Mouse (Mus musculus) lung, postnatal 0 days (tissue): ENCODE measurements around the gene Lhx5. TPM values are rescaled to one million over a fixed set of nuclear protein-coding genes. Genes with fewer than 3 reads are reported as not detected.
A peak's percentile ranks its signal among the peaks of the same experiment; 100 is the strongest.

Experiments used
- ATAC-seq: fragments of 200-750 bp; cut with Nextera tagmentation; 2 replicates; pipeline ENCODE4 v1.8.0; 2017; ENCODE audit warnings: moderate library complexity
- DNase-seq: peaks from one replicate; pipeline ENCODE4 v3.0.0-alpha.2; 2016; ENCODE audit warnings: low spot score
- H3K27ac ChIP-seq: fragments of 300-500 bp; sonication (generic); 2 replicates; pipeline ENCODE4 v1.5.1; 2014; ENCODE audit warnings: antibody characterized with exemption, mild to moderate bottlenecking, low read length, mixed read lengths
- H3K27me3 ChIP-seq: fragments of 300-500 bp; sonication (generic); replicated peaks from 2 replicates; pipeline ENCODE4 v1.6.1; 2014; ENCODE audit warnings: low read length, mixed read lengths; ENCODE audit not compliant: insufficient read depth
- H3K36me3 ChIP-seq: fragments of 300-500 bp; sonication (generic); 2 replicates; pipeline ENCODE4 v1.6.1; 2014; ENCODE audit warnings: low read length, mixed read lengths; ENCODE audit not compliant: insufficient read depth
- H3K4me1 ChIP-seq: fragments of 300-500 bp; sonication (generic); 2 replicates; pipeline ENCODE4 v1.6.1; 2014; ENCODE audit warnings: antibody characterized with exemption, low read depth, low read length, mixed read lengths; ENCODE audit not compliant: insufficient read depth
- H3K4me2 ChIP-seq: fragments of 300-500 bp; sonication (generic); replicated peaks from 2 replicates; pipeline ENCODE4 v1.6.1; 2014; ENCODE audit warnings: low read depth, mild to moderate bottlenecking, low read length, moderate library complexity, mixed read lengths
- H3K4me3 ChIP-seq: fragments of 300-500 bp; sonication (generic); 2 replicates; pipeline ENCODE4 v1.5.1; 2014; ENCODE audit warnings: low read depth, low read length
- H3K9ac ChIP-seq: fragments of 300-500 bp; sonication (generic); replicated peaks from 2 replicates; pipeline ENCODE4 v1.6.1; 2014; ENCODE audit warnings: low read depth, mild to moderate bottlenecking
- H3K9me3 ChIP-seq: fragments of 300-500 bp; sonication (generic); 2 replicates; pipeline ENCODE4 v1.6.1; 2016; ENCODE audit warnings: low read length, mixed read lengths
- CTCF ChIP-seq: IDR thresholded peaks from 2 replicates; pipeline ENCODE4 v1.5.1; 2016; ENCODE audit warnings: antibody characterized with exemption, mild to moderate bottlenecking
- EP300 ChIP-seq: IDR thresholded peaks from 2 replicates; pipeline ENCODE4 v1.6.1; 2016; ENCODE audit warnings: antibody characterized with exemption, mild to moderate bottlenecking, control low read depth
- WGBS: fragments of 180-500 bp; shearing (Covaris S2); extraction: QIAGEN DNeasy Blood & Tissue Kit; methylation state at CpG from one replicate; pipeline ENCODE4 v1.1.7; 2014; 5-methylcytosine and 5-hydroxymethylcytosine counted together
- polyA plus RNA-seq: library from polyadenylated mRNA; unstranded; fragments of >200 nt; fragmentation: Nextera tagmentation; extraction: Ambion mirVana; gene quantifications from 2 replicates; pipeline ENCODE4 v1.2.1, GENCODE M21; 2015

Gene Lhx5
- polyA plus RNA-seq, 1 experiment from 2014 or later, result not detected

DNA sequence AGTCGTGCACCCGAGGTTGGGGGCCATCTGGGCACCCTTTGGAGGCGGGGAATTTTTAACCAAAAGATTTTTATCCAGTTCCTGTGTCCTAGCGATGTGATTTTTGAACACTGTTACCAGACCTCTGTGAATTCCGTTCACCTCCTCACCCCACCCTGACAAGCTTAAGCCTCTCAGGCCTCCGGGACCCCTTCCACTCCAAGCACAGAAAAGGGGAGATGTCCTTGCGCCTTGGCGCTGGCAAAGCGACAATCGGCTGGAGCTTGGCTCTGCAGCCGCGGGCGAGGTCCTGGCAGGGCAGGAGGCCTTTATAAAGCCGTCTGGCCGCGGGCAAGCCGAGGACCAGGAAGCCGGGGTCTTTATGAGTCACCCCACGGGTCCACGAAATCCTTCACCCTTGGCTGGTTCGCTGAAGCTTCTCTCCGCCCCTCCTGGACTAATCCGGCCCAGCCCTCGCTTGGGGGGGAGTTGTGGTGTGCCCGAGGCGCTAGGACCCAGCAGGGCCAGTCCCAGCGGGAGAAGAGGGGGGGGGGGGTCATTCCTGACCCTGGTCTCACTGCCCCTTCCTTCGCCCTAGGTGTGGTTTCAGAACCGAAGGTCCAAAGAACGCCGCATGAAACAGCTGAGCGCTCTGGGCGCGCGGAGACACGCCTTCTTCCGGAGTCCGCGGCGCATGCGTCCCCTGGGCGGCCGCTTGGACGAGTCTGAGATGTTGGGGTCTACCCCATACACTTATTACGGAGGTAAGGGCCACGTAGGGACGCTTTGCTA, 4.4 kb downstream of the Lhx5 start:
- Histone ChIP-seq H3K9ac (no peak overlapping the region), H3K4me3 (peak overlapping the region; percentile 32), H3K9me3 (no peaks in the 10 kb centered on the region), H3K4me2 (peak overlapping the region; percentile 54), H3K36me3 (no peaks in the 10 kb centered on the region), H3K4me1 (peaks cover 6% of the 10 kb centered on the region; the same call in 1 of the 2 replicates), H3K27ac (no peak overlapping the region), H3K27me3 (peaks cover 96% of the 10 kb centered on the region)
- WGBS, result 1% methylated on average over 44 of the region's 47 CpGs
- no peak for ATAC-seq
- TF ChIP-seq EP300, result no peak
- TF ChIP-seq CTCF, result no peak
- DNase-seq, result no peak

DNA sequence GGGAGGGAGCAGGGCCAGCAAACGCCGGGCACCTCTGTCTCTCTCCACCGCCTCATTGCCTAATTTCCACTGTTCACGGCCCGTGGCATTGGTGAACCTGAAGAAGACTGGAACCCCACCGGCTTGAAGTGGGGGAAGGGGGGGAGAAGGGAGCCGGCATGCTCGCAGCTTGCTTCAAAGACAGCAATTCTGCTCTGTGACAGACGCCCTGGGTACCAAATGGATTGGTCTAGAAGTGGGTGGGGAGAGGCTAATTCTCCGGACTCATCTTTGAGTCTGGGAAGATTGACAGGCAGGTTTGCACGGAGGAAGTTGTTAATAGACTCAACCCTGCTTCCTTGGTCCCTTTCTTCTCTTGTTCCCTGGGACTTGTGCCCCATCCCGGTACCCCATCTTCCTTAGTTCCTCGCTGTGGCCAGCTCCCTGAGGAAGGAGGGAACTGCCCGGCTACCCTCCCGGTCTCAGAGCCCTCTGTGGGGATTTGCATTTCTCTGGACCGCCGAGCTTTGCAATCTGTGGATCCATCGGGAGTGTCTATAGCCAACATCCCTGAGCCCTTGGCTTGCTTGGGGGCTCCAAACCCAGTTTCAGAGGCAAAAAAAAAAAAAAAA, 5.5 kb downstream of the Lhx5 start:
- ATAC-seq (no peak), DNase-seq (no peak)
- WGBS, result 0% methylated on average over 18 of the region's 18 CpGs
- Histone ChIP-seq H3K9ac (no peak overlapping the region), H3K9me3 (no peaks in the 10 kb centered on the region), H3K4me3 (no peak overlapping the region), H3K4me2 (no peak overlapping the region), H3K36me3 (no peaks in the 10 kb centered on the region), H3K4me1 (peaks cover 6% of the 10 kb centered on the region; the same call in 1 of the 2 replicates), H3K27ac (no peak overlapping the region), H3K27me3 (peaks cover 87% of the 10 kb centered on the region)
- no peak for TF ChIP-seq CTCF
- TF ChIP-seq EP300, result no peak

DNA sequence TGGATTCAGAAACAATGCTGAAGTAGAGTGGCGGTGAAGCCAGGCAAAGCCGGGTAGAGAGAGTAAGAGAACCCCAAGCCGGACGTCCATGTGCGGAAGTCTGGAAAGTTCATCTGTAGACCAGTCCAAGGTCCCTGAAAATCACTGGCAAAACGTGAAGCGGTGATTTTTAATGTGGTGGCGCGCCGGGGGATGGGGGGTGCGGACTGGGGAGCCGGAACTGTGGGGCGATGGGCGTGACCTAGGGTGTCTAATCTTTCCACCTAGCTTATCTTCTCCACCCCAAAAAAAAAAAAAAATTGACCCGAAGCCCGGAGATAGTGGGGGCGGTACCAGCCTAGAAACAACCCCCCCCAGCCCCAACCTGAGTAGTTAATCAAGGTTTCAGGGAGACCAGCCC, 6.0 kb downstream of the Lhx5 start:
- Histone ChIP-seq H3K4me3 (no peak overlapping the region), H3K27ac (no peak overlapping the region), H3K9ac (no peak overlapping the region), H3K4me2 (no peak overlapping the region), H3K27me3 (peaks cover 84% of the 10 kb centered on the region), H3K36me3 (no peaks in the 10 kb centered on the region), H3K4me1 (peaks cover 6% of the 10 kb centered on the region; the same call in 1 of the 2 replicates), H3K9me3 (no peaks in the 10 kb centered on the region)
- DNase-seq (no peak), ATAC-seq (no peak)
- WGBS, result under 1% methylated on average over 16 of the region's 17 CpGs
- TF ChIP-seq EP300 (no peak), CTCF (no peak)

DNA sequence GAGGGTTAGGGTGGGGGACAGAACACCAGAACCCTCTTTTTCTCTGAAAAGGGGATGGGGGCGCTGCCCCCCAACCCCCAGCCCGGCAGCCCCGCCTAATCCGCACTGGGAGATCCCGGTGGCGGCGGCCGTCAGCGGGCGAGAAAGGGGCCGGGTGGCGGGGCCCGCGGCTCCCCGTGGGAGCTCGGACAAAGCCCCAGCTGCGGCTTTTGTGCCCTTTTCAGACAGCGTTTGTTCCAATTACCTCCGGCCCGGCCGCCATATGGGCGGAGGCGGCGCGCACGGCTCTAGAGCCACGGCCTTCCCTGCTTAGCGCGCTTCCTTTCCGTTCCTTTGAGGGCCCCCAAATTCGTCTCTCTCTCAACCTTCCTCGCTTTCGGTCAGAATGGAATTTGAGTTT, 6.5 kb downstream of the Lhx5 start:
- no peak for DNase-seq
- no peak for ATAC-seq
- H3K4me3 ChIP-seq, result no peak overlapping the region
- peaks cover 80% of the 10 kb centered on the region for H3K27me3 ChIP-seq
- no peak for TF ChIP-seq EP300
- no peak for TF ChIP-seq CTCF
- H3K4me1 ChIP-seq, result peaks cover 6% of the 10 kb centered on the region; the same call in 1 of the 2 replicates
- H3K9ac ChIP-seq, result no peak overlapping the region
- no peak overlapping the region for H3K4me2 ChIP-seq
- no peak overlapping the region for H3K27ac ChIP-seq
- under 1% methylated on average over 33 of the region's 33 CpGs for WGBS
- H3K36me3 ChIP-seq, result no peaks in the 10 kb centered on the region
- H3K9me3 ChIP-seq, result no peaks in the 10 kb centered on the region

GRCm38 (mm10) chr5:120438469-120438868, 7.0 kb downstream of the Lhx5 start:
- peaks cover 76% of the 10 kb centered on the region for H3K27me3 ChIP-seq
- no peak overlapping the region for H3K27ac ChIP-seq
- no peaks in the 10 kb centered on the region for H3K36me3 ChIP-seq
- WGBS, result 1% methylated on average over 13 of the region's 13 CpGs
- TF ChIP-seq EP300 (no peak), CTCF (no peak)
- no peak overlapping the region for H3K4me2 ChIP-seq
- DNase-seq (no peak), ATAC-seq (no peak)
- H3K9me3 ChIP-seq, result no peaks in the 10 kb centered on the region
- H3K4me1 ChIP-seq, result peaks cover 6% of the 10 kb centered on the region; the same call in 1 of the 2 replicates
- H3K4me3 ChIP-seq, result no peak overlapping the region
- no peak overlapping the region for H3K9ac ChIP-seq

DNA sequence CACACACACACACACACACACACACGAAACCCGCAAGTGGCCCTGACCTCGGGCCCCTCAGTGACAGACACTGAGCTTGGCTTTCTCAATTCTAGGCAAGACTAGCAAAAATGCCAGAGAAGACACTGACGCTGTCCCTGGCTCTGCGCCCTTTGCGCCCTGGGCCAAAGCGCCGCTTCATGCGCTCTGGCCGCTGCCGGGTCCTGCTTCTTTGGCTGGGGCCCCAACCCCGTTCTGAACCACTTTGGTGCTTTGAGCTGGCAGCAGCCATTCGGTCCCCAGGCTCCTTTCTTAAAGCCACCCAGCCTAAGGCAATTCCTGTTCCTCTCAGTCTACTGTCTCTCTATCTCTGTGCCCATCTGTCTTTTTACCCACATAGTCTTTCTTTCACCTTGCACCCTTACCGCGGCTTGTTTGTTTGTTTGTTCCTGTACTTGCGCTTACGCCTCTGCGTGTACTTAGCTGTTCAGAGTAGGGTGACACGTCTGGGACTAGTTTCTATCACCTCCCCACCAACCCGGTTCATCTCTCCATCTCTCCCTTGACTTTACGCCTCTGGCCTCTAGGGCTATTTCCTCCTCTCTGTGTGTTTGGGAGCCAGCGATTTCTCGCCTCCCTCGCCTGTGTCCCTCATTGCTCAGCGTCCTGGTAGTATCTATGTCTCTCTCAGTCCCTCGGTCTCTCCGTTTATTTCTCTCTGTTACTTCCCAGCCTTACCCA, 7.7 kb downstream of the Lhx5 start:
- Histone ChIP-seq H3K27me3 (peaks cover 70% of the 10 kb centered on the region), H3K27ac (no peak overlapping the region), H3K4me2 (no peak overlapping the region), H3K4me3 (no peak overlapping the region), H3K9me3 (no peaks in the 10 kb centered on the region), H3K36me3 (no peaks in the 10 kb centered on the region), H3K9ac (no peak overlapping the region), H3K4me1 (peaks cover 6% of the 10 kb centered on the region; the same call in 1 of the 2 replicates)
- 1% methylated on average over 27 of the region's 27 CpGs for WGBS
- ATAC-seq, result no peak
- DNase-seq, result no peak
- TF ChIP-seq EP300 (no peak), CTCF (no peak)
